Mouse (Mus musculus) midbrain, embryonic 15.5 days (tissue): ENCODE data around the gene Slc2a6. TPM values are rescaled to one million over a fixed set of nuclear protein-coding genes. Genes with fewer than 3 reads are reported as not detected.

ENCODE experiments used
- ATAC-seq: fragments of 200-750 bp; cut with Nextera tagmentation; replicated peaks from 2 replicates; pipeline ENCODE4 v1.8.0; 2017; ENCODE audit warnings: moderate TSS enrichment
- H3K27ac ChIP-seq: fragments of 300-500 bp; sonication (generic); 2 replicates; pipeline ENCODE4 v1.5.1; 2015; ENCODE audit warnings: mild to moderate bottlenecking, inconsistent platforms
- H3K27me3 ChIP-seq: fragments of 300-500 bp; sonication (generic); replicated peaks from 2 replicates; pipeline ENCODE4 v1.6.1; 2015; ENCODE audit warnings: inconsistent platforms
- H3K36me3 ChIP-seq: fragments of 300-500 bp; sonication (generic); replicated peaks from 2 replicates; pipeline ENCODE4 v1.6.1; 2015; ENCODE audit warnings: inconsistent platforms
- H3K4me1 ChIP-seq: fragments of 300-500 bp; sonication (generic); 2 replicates; pipeline ENCODE4 v1.6.1; 2015; ENCODE audit warnings: inconsistent platforms
- H3K4me2 ChIP-seq: fragments of 300-500 bp; sonication (generic); 2 replicates; pipeline ENCODE4 v1.6.1; 2015; ENCODE audit warnings: inconsistent platforms, mild to moderate bottlenecking, moderate library complexity
- H3K4me3 ChIP-seq: fragments of 300-500 bp; sonication (generic); 2 replicates; pipeline ENCODE4 v1.5.1; 2015; ENCODE audit warnings: mild to moderate bottlenecking, inconsistent platforms
- H3K9ac ChIP-seq: fragments of 300-500 bp; sonication (generic); 2 replicates; pipeline ENCODE4 v1.6.1; 2015; ENCODE audit warnings: mild to moderate bottlenecking, inconsistent platforms
- H3K9me3 ChIP-seq: fragments of 300-500 bp; sonication (generic); 2 replicates; pipeline ENCODE4 v1.6.1; 2016; ENCODE audit warnings: inconsistent platforms
- WGBS: fragments of 180-500 bp; shearing (Covaris S2); methylation state at CpG from one replicate; pipeline ENCODE4 v1.1.7; 2015; ENCODE audit warnings: mixed read lengths; 5-methylcytosine and 5-hydroxymethylcytosine counted together
- polyA plus RNA-seq: library from polyadenylated mRNA; unstranded; fragments of >200 nt; fragmentation: Nextera tagmentation; extraction: Ambion mirVana; gene quantifications from 2 replicates; pipeline ENCODE4 v1.2.1, GENCODE M21; 2015

Gene Slc2a6
- polyA plus RNA-seq, 1 experiment from 2014 or later: 9.0 TPM

- no peak; the same call in 1 of the 2 replicates for ATAC-seq
These were observed 728 bp upstream of the Slc2a6 start for GRCm38 (mm10) chr2:27028437-27029015.

DNA sequence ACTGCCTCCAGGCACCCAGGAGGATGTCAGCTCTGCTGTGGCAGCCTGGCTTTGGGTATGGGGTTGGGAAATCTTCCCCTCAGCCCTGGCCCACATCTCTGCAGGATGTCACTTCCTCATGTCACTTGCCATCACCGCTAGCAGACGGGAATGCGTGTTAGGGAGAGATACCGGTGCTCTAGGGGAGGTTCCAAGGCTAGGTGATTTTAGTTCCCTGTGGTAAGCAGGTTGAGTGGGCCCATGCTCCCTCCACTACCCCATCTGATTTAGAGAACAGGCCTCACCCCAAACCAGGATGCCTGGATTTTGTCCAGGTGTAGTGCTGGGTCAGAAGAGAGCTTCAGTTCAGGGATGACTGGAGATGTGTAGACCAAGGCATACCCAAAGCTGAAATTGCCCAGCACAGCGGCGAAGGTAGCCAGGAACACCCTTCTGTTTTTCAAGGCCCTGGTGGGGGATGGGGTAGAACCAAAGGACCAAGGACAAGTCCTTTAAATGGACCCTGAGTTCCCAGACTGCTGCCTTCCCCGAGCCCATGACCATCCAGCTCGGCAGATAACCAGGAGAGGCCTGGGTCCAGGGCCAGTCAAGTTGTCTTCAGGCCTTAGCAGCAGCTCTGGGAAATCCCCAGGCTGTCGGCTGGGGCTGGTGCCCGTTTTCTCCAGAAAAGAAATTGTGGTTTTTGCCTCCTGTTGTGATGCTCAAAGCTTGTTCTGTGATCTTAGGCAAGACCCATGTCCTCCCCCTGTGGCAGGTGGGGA, 761 bp downstream of the Slc2a6 start:
- WGBS: 73% methylated on average over 10 of the region's 10 CpGs
- H3K4me1 ChIP-seq: peaks cover 19% of the 10 kb centered on the region
- peak overlapping the region; percentile 56 for H3K9ac ChIP-seq
- H3K9me3 ChIP-seq: no peaks in the 10 kb centered on the region
- peak overlapping the region; percentile 80 for H3K4me2 ChIP-seq
- peak overlapping the region; percentile 72 for H3K27ac ChIP-seq
- no peak for ATAC-seq
- 0 out of 2 replicates have a peak, but pooled peaks cover 9% of the 10 kb centered on the region for H3K27me3 ChIP-seq
- peak overlapping the region; percentile 47 for H3K4me3 ChIP-seq
- H3K36me3 ChIP-seq: no peaks in the 10 kb centered on the region

More at GRCm38 (mm10) chr2:27028437-27029015, 728 bp upstream of the Slc2a6 start:
- Histone ChIP-seq H3K4me2 (peak overlapping the region; percentile 80), H3K9me3 (no peaks in the 10 kb centered on the region), H3K4me1 (peaks cover 19% of the 10 kb centered on the region), H3K9ac (peak overlapping the region; percentile 56; the same call in 1 of the 2 replicates), H3K27me3 (0 out of 2 replicates have a peak, but pooled peaks cover 9% of the 10 kb centered on the region), H3K36me3 (no peaks in the 10 kb centered on the region), H3K4me3 (peak overlapping the region; percentile 47), H3K27ac (peak overlapping the region; percentile 72; the same call in 1 of the 2 replicates)
- 76% methylated on average over 4 of the region's 4 CpGs for WGBS

- 93% methylated on average over 3 of the region's 3 CpGs for WGBS
- ATAC-seq: no peak
- peaks cover 19% of the 10 kb centered on the region for H3K4me1 ChIP-seq
- no peak overlapping the region for H3K9ac ChIP-seq
- no peaks in the 10 kb centered on the region for H3K9me3 ChIP-seq
- H3K36me3 ChIP-seq: no peaks in the 10 kb centered on the region
- no peak overlapping the region for H3K4me2 ChIP-seq
- 0 out of 2 replicates have a peak, but pooled peaks cover 9% of the 10 kb centered on the region for H3K27me3 ChIP-seq
- H3K4me3 ChIP-seq: no peak overlapping the region
- H3K27ac ChIP-seq: no peak overlapping the region
These were observed 1.5 kb downstream of the Slc2a6 start for GRCm38 (mm10) chr2:27026332-27026731.

- H3K4me3 ChIP-seq: no peak overlapping the region
- no peak overlapping the region for H3K27ac ChIP-seq
- H3K4me2 ChIP-seq: no peak overlapping the region
- H3K4me1 ChIP-seq: peaks cover 19% of the 10 kb centered on the region
- WGBS: 93% methylated on average over 3 of the region's 3 CpGs
- no peak for ATAC-seq
- no peaks in the 10 kb centered on the region for H3K9me3 ChIP-seq
- no peak overlapping the region for H3K9ac ChIP-seq
- 0 out of 2 replicates have a peak, but pooled peaks cover 9% of the 10 kb centered on the region for H3K27me3 ChIP-seq
- H3K36me3 ChIP-seq: no peaks in the 10 kb centered on the region
These were observed 2.3 kb downstream of the Slc2a6 start for GRCm38 (mm10) chr2:27025545-27025944.

DNA sequence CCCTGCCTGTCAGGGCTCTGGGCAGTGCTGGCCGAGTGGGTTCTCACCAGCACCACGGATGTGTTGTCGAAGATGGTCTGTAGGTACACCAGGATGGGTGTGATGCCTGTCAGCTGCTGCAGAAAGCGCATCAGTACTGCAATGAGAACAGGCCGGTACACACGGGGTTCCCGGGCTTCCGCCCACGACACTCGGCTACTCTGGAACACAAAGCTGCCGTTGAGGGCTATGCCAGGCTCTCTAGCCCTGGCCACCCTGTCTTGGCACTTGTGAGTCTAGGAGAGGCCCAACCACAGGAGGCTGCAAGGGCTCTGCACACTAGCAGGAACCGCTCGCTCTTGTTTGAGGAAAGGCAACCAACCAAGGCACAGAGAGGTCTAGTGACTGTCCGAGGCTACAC, 3.7 kb downstream of the Slc2a6 start:
- no peak overlapping the region for H3K4me2 ChIP-seq
- no peak overlapping the region for H3K27ac ChIP-seq
- 0 out of 2 replicates have a peak, but pooled peaks cover under 1% of the 10 kb centered on the region for H3K27me3 ChIP-seq
- no peak overlapping the region for H3K4me3 ChIP-seq
- H3K9ac ChIP-seq: no peak overlapping the region
- peaks cover 19% of the 10 kb centered on the region for H3K4me1 ChIP-seq
- no peaks in the 10 kb centered on the region; the same call in 1 of the 2 replicates for H3K36me3 ChIP-seq
- no peaks in the 10 kb centered on the region for H3K9me3 ChIP-seq
- ATAC-seq: no peak
- 88% methylated on average over 14 of the region's 14 CpGs for WGBS

DNA sequence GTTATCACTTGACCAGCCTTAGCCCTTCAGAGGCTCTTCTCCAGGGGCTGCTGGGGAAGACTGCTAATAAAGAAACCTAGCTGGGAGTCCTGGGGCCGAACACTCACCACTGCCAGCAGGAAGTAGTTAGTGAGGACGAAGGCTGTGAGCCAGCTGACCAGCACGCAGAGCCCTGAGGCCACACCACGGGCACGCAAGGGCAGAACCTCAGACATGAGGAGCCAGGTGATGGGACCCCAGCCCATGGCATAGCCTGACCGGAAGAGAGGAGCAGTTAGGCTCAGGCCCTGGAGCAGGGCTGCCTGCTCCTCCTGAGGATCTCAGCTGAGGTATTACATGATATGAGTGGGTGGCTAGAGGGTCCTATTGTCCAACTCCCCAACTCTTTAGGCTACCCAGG, 5.2 kb downstream of the Slc2a6 start:
- ATAC-seq: no peak
- no peak overlapping the region for H3K4me2 ChIP-seq
- H3K9me3 ChIP-seq: no peaks in the 10 kb centered on the region
- WGBS: 79% methylated on average over 6 of the region's 6 CpGs
- H3K4me1 ChIP-seq: peaks cover 12% of the 10 kb centered on the region
- no peak overlapping the region for H3K27ac ChIP-seq
- peaks cover 2% of the 10 kb centered on the region; the same call in 1 of the 2 replicates for H3K36me3 ChIP-seq
- no peak overlapping the region for H3K9ac ChIP-seq
- no peak overlapping the region for H3K4me3 ChIP-seq
- no peaks in the 10 kb centered on the region for H3K27me3 ChIP-seq

- no peak overlapping the region for H3K9ac ChIP-seq
- H3K27ac ChIP-seq: no peak overlapping the region
- H3K36me3 ChIP-seq: peaks cover 12% of the 10 kb centered on the region
- H3K27me3 ChIP-seq: no peaks in the 10 kb centered on the region
- H3K4me3 ChIP-seq: no peak overlapping the region
- no peaks in the 10 kb centered on the region for H3K9me3 ChIP-seq
- H3K4me1 ChIP-seq: no peaks in the 10 kb centered on the region
- WGBS: 88% methylated on average over 1 of the region's 1 CpGs
- H3K4me2 ChIP-seq: no peak overlapping the region
- no peak for ATAC-seq
These were observed 6.7 kb downstream of the Slc2a6 start for GRCm38 (mm10) chr2:27021103-27021502.

- Histone ChIP-seq H3K9ac (no peak overlapping the region), H3K4me2 (no peak overlapping the region), H3K4me3 (no peak overlapping the region), H3K27me3 (no peaks in the 10 kb centered on the region), H3K4me1 (no peaks in the 10 kb centered on the region), H3K9me3 (no peaks in the 10 kb centered on the region), H3K27ac (no peak overlapping the region), H3K36me3 (peaks cover 21% of the 10 kb centered on the region)
- ATAC-seq: no peak
- WGBS: 97% methylated on average over 2 of the region's 2 CpGs
These were observed 8.3 kb downstream of the Slc2a6 start for GRCm38 (mm10) chr2:27019530-27019929.

DNA sequence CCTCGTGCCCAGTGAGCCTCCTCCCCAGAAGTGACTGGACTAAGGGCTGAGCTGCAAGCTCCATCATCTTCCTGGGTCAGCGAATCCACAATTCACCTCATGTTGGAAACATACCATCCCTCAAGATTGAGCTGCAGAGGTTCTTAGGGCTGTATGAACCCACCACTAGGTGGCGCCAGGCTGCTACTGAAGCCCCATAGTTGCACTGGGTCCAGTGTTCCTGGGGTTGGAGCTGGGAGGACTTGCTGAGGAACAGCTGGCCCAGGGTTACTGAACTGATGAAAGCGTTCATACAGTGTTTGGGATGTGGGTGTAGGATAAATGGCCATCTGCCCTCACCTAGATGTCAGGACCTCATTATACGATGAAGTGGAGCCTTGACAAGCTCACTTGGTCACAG, 10.0 kb downstream of the Slc2a6 start:
- Histone ChIP-seq H3K27me3 (no peaks in the 10 kb centered on the region), H3K9me3 (no peaks in the 10 kb centered on the region), H3K9ac (no peak overlapping the region), H3K27ac (no peak overlapping the region), H3K4me3 (no peak overlapping the region), H3K4me1 (no peaks in the 10 kb centered on the region), H3K4me2 (no peak overlapping the region), H3K36me3 (peaks cover 30% of the 10 kb centered on the region)
- 51% methylated on average over 5 of the region's 5 CpGs for WGBS
- 0 out of 2 replicates have a peak, but pooled peaks have one; percentile 29 for ATAC-seq

DNA sequence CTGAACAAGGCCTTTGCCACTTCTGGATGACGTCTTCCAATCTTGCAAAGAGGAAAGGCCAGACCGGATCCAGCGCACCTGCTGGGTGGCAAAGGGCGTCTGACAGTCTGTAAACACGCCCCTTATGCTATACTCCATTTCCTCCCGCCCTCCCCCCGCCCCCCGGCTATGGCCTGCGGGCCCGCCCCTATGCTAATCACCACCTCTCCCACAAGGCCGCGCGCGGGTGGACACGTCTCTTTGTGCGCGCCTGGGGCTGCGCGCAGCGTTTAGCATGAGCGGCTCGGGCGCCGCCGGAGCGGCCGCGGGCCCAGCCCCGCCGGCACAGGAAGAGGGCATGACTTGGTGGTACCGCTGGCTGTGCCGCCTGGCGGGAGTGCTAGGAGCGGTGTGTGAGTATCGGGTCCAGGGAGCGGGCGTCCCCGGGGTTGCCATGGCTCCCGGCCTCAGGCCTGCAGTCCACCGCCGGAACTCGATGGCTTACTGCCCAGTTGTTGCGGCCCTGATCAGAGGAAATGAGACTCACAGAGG, 18.0 kb downstream of the Slc2a6 start, which contains the start of gene Cacfd1:
Gene Cacfd1 (plus strand): TSS at position 213 of the 531 bp plus-strand sequence.
- H3K27ac ChIP-seq: peak within 1 kb of the TSS; percentile 85
- peak within 1 kb of the TSS; percentile 65 for H3K4me3 ChIP-seq
- peaks cover 9% of the 10 kb centered on the region; the same call in 1 of the 2 replicates for H3K36me3 ChIP-seq
- H3K4me1 ChIP-seq: peaks cover 23% of the 10 kb centered on the region
- no peaks in the 10 kb centered on the region for H3K9me3 ChIP-seq
- H3K4me2 ChIP-seq: peak within 1 kb of the TSS; percentile 57
- peak; percentile 94 for ATAC-seq
- peak within 1 kb of the TSS; percentile 86 for H3K9ac ChIP-seq
- H3K27me3 ChIP-seq: no peaks in the 10 kb centered on the region
- under 1% methylated on average over 41 of the region's 43 CpGs for WGBS

DNA sequence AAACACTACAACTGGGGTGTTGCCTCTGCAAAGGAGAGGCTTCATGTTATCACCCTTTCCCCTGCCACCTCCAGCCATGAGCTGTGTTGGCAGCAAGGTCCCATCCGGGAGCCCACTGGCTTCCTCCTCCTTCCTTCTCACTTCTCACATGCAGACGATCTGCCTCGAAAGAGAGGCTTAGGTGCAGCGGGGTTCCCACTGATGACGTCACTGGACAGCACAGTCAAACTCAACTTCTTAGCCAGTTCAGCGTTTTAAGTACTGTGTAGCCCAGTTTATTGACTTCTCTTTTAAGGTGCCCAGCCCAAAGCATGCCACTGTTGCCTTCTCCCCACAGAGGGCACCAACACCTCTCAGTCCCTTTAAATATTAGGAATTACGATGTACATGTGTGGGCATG, 20.1 kb downstream of the Slc2a6 start:
- Histone ChIP-seq H3K4me2 (no peak overlapping the region), H3K27me3 (no peaks in the 10 kb centered on the region), H3K9me3 (no peaks in the 10 kb centered on the region), H3K36me3 (no peaks in the 10 kb centered on the region), H3K9ac (no peak overlapping the region), H3K27ac (no peak overlapping the region), H3K4me3 (no peak overlapping the region), H3K4me1 (peaks cover 23% of the 10 kb centered on the region)
- no peak for ATAC-seq
- 73% methylated on average over 7 of the region's 7 CpGs for WGBS

- H3K36me3 ChIP-seq: no peaks in the 10 kb centered on the region
- WGBS: 73% methylated on average over 4 of the region's 4 CpGs
- H3K9me3 ChIP-seq: no peaks in the 10 kb centered on the region
- no peak overlapping the region for H3K4me2 ChIP-seq
- no peak overlapping the region for H3K9ac ChIP-seq
- no peak overlapping the region for H3K27ac ChIP-seq
- H3K27me3 ChIP-seq: no peaks in the 10 kb centered on the region
- peaks cover 17% of the 10 kb centered on the region for H3K4me1 ChIP-seq
- no peak for ATAC-seq
- no peak overlapping the region for H3K4me3 ChIP-seq
These were observed 21.5 kb downstream of the Slc2a6 start for GRCm38 (mm10) chr2:27006255-27006654.
